Mouse (Mus musculus): ENCODE measurements at regions not wholly inside any gene's neighbourhood (a gene's known extent, or its start where the extent isn't known, plus 50 kb on each side); places are given as distances from the start of the nearest gene placed in this dataset.

DNA sequence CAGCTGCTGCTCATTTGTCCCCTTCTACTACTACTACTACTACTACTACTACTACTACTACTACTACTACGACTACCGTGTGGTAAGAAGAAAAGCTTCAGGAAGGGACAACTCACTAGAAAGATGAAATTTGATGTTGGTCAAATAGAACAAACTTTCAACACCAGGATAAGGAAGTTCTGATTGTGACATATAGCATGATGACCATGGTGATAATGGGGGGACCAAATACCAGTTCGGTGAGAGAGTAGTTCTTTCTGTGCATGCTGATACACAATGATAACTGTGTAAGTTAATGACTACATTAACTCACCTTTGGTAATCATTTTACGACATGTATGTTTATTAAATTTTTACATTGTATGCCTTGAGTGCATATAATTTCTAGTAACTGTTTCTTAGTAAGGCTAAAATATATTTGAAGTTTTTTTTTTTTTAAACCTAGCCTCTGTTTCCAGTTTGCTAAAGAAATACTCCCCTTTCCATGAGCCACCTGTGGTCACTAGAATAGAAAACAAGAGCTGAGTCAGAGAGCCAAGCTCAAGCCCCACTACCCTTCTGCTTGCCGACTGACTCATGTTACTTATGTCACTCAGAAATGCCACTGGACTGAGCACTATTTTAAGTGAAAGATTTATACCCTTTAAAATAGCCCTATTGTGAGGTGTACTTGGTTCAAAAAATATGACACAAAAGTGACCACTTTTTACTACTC is 62.3 kb upstream of the Il6 start:
- Histone ChIP-seq H3K36me3 (ENCODE audit: control insufficient read depth, insufficient read depth, low read length) (no peaks in the 10 kb centered on the region), H3K4me1 (ENCODE audit: control insufficient read depth, insufficient read depth, insufficient read length, low read length) (no peaks in the 10 kb centered on the region), H3K4me3 (ENCODE audit: low read depth, low read length) (no peak overlapping the region), H3K27me3 (ENCODE audit: control insufficient read depth, insufficient read depth, low read length) (no peaks in the 10 kb centered on the region), H3K27ac (ENCODE audit: insufficient read depth, low read depth, low read length) (no peak overlapping the region)
- no peak for TF ChIP-seq CTCF (IDR thresholded peaks at IDR 0.05; ENCODE audit: extremely low read depth, insufficient read length, insufficient replicate concordance, low read depth, low read length)
- TF ChIP-seq POLR2A (IDR thresholded peaks at IDR 0.05; ENCODE audit: low read depth, low read length), result no peak
- WGBS, result 68% methylated on average over 5 of the region's 5 CpGs

DNA sequence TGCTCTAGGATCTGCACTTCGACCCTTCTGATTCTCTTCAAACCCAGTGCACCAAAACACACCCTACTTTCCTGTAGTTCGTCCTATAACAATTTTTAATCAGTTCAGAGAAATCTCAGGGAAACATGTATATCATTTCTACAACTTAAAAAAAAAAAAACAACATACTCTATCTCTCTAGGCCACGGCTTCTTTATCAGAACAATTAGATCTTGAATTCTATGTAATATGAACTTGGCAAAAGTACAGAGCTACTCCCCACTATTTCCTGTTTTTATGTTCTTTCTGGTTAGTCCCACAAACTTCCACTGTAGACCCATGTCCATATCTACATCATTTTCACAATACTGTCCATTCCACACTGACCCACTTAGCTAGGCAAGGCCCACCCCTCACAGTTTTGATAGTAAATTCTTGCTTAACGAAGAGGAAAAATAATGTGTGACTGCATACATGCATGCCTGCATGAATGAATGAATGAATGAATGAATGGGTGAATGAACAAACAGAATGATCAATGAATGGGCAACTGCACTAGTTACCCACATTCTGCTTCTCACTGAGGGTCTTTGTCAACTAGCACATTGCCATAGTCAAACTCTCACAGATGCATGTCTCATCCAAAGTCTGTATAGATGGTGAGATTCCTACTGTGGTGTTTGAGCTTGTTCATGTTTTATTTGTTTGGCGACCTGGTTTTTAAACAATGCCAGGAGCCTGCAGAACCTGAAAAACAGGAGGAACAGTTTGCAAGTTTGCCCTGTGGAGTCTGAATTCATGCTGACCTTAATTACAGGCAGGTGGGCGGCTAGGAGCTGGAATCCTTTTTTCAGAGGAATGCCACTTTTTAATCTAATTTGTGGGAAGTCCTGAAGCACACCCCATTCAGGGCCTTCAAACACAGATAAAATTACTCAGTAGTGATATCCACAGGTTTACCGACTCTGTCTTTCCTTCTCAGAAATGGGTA is 61.2 kb upstream of the Il6 start:
- TF ChIP-seq CTCF (IDR thresholded peaks at IDR 0.05; ENCODE audit: extremely low read depth, insufficient read length, insufficient replicate concordance, low read depth, low read length) (no peak), POLR2A (IDR thresholded peaks at IDR 0.05; ENCODE audit: low read depth, low read length) (no peak)
- H3K27me3 ChIP-seq (ENCODE audit: control insufficient read depth, insufficient read depth, low read length), result no peaks in the 10 kb centered on the region
- H3K27ac ChIP-seq (ENCODE audit: insufficient read depth, low read depth, low read length), result no peak overlapping the region
- 41% methylated on average over 7 of the region's 7 CpGs for WGBS
- H3K36me3 ChIP-seq (ENCODE audit: control insufficient read depth, insufficient read depth, low read length), result no peaks in the 10 kb centered on the region
- no peaks in the 10 kb centered on the region for H3K4me1 ChIP-seq (ENCODE audit: control insufficient read depth, insufficient read depth, insufficient read length, low read length)
- H3K4me3 ChIP-seq (ENCODE audit: low read depth, low read length), result no peak overlapping the region

Data from small intestine, adult 2 months (tissue).